18 mouse cellular contexts compared by ENCODE assay signal in the genomic region with DNA sequence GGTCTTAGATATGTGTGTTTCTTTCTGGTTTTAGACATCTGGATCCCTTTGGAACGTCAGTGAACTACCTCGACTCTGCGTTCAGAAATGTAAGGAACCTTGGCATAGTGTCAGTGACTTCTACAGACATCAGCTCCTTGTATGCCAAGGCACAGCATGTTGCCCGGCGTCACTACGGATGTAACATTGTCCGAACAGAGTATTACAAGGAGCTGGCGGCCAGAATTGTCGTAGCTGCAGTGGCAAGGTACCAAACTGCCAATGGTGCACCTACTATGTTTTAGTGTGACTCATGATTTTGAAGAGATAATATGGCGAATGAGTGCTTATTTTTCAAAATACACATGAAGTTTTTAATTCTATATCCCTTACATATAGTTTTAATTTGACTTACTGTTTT. TPM values are rescaled to one million over a fixed set of nuclear protein-coding genes. Genes with fewer than 3 reads are reported as not detected.
DNase-seq lines count a peak whose midpoint lies in the region; ATAC-seq lines count a peak whose summit lies in the region.
"Had no signal": no experiment of that assay in that cellular context is flagged by ENCODE, and none has a peak within 500 bp of the region (broad histone marks: within the 10 kb centered on the region; RNA-seq: fewer than 3 reads in every experiment).

No protein-coding gene starts in this region.

- intact Hi-C loops in heart, postnatal 14 days (cut with DNase I): no loop called here

- no peak for ATAC-seq in cerebellum, adult (ENCODE audit: insufficient number of reproducible peaks, low FRiP score, low TSS enrichment)
- ATAC-seq: activated CD4-positive, CD25-positive, alpha-beta regulatory T cell, adult 4 months; forebrain, embryonic 13.5 days; forebrain, embryonic 16.5 days; hindbrain, embryonic 16.5 days; intestine, embryonic 15.5 days had no signal

- peak; percentile 22 for DNase-seq in cerebellum, adult 11-12 months
- DNase-seq in cerebellum, adult 9-11 months: no peak
- DNase-seq in cerebellum, postnatal 14 days: peak; percentile 35 to 41
- DNase-seq in heart, adult 11 months: peak; percentile 77
- DNase-seq in heart, postnatal 14 days: no peak
- DNase-seq: adrenal gland, adult 8-10 months; adrenal gland, postnatal 25 days; gastrocnemius, postnatal 10 days; gastrocnemius, postnatal 36 days; heart, postnatal 36 days; kidney, adult 11 months; kidney, adult 8-10 months had no signal

RNA-seq across cellular contexts. Expression of a gene that starts 21.5 kb away (rescaled TPM):
- total RNA-seq in heart, postnatal 14 days (2021): 10 to 100 TPM; 19.5 to 22.7 TPM

RNA-seq across cellular contexts. Expression of a gene that starts 21.6 kb away (rescaled TPM):
- 10 to 100 TPM; 10.0 to 12.1 TPM for total RNA-seq in heart, postnatal 14 days (2021)

RNA-seq across cellular contexts. Expression of a gene that starts 50.9 kb away (rescaled TPM):
- 10 to 100 TPM; 17.0 to 19.8 TPM for total RNA-seq in heart, postnatal 14 days (2021)

Comparison
In these comparisons a context has a peak if more than half of its experiments do, and no peak if none do; other contexts are left out.
1. DNase-seq: peak in cerebellum, adult 11-12 months (single experiment), cerebellum, postnatal 14 days (2 of 2) and heart, adult 11 months (single experiment); none in cerebellum, adult 9-11 months (single experiment) and heart, postnatal 14 days (0 of 2).